Mouse (Mus musculus): Measurements from ENCODE around the gene Metap1d. TPM values are rescaled to one million over a fixed set of nuclear protein-coding genes. Genes with fewer than 3 reads are reported as not detected.
A peak's percentile ranks its signal among the peaks of the same experiment; 100 is the strongest.

Gene Metap1d
- polyA plus RNA-seq, 1 experiment from 2014 or later: 32.7 TPM

- WGBS: 66% methylated on average over 10 of the region's 10 CpGs
- no peak for ATAC-seq (ENCODE audit: low FRiP score)
These were observed 30.1 kb downstream of the Metap1d start for GRCm38 (mm10) chr2:71483046-71483716.

GRCm38 (mm10) chr2:71483717-71484066 lies 30.6 kb downstream of the Metap1d start:
- Histone ChIP-seq H3K9me3 (ENCODE audit: control insufficient read depth, low read length) (no peaks in the 10 kb centered on the region), H3K4me3 (replicated peaks; ENCODE audit: low read length) (no peak overlapping the region), H3K27me3 (ENCODE audit: control insufficient read depth, insufficient read depth, low read length) (no peaks in the 10 kb centered on the region), H3K4me2 (replicated peaks) (no peak overlapping the region), H3K36me3 (replicated peaks; ENCODE audit: control insufficient read depth, insufficient read depth) (no peaks in the 10 kb centered on the region), H3K9ac (no peak overlapping the region), H3K27ac (no peak overlapping the region), H3K4me1 (replicated peaks; ENCODE audit: control insufficient read depth, insufficient read depth, low read length) (no peaks in the 10 kb centered on the region)
- ATAC-seq (ENCODE audit: low FRiP score) (no peak), DNase-seq (ENCODE audit: low spot score) (no peak)
- WGBS: 39% methylated on average over 5 of the region's 5 CpGs

More at GRCm38 (mm10) chr2:71483046-71483716, 30.1 kb downstream of the Metap1d start:
- no peak overlapping the region for H3K4me2 ChIP-seq (replicated peaks)
- no peaks in the 10 kb centered on the region for H3K27me3 ChIP-seq (ENCODE audit: control insufficient read depth, insufficient read depth, low read length)
- H3K9me3 ChIP-seq (ENCODE audit: control insufficient read depth, low read length): no peaks in the 10 kb centered on the region
- DNase-seq (ENCODE audit: low spot score): no peak
- no peak overlapping the region for H3K27ac ChIP-seq
- H3K36me3 ChIP-seq (replicated peaks; ENCODE audit: control insufficient read depth, insufficient read depth): no peaks in the 10 kb centered on the region
- no peaks in the 10 kb centered on the region for H3K4me1 ChIP-seq (replicated peaks; ENCODE audit: control insufficient read depth, insufficient read depth, low read length)
- no peak overlapping the region for H3K4me3 ChIP-seq (replicated peaks; ENCODE audit: low read length)
- no peak overlapping the region for H3K9ac ChIP-seq

- H3K27me3 ChIP-seq (ENCODE audit: control insufficient read depth, insufficient read depth, low read length): no peaks in the 10 kb centered on the region
These were observed 38.2 kb downstream of the Metap1d start for GRCm38 (mm10) chr2:71491295-71491694.

GRCm38 (mm10) chr2:71493161-71493683 lies 40.1 kb downstream of the Metap1d start:
- no peak for ATAC-seq (ENCODE audit: low FRiP score)
- no peak for DNase-seq (ENCODE audit: low spot score)
- Histone ChIP-seq H3K9ac (no peak overlapping the region), H3K4me2 (replicated peaks) (no peak overlapping the region), H3K9me3 (ENCODE audit: control insufficient read depth, low read length) (no peaks in the 10 kb centered on the region), H3K27me3 (ENCODE audit: control insufficient read depth, insufficient read depth, low read length) (no peaks in the 10 kb centered on the region), H3K36me3 (replicated peaks; ENCODE audit: control insufficient read depth, insufficient read depth) (no peaks in the 10 kb centered on the region), H3K27ac (no peak overlapping the region), H3K4me1 (replicated peaks; ENCODE audit: control insufficient read depth, insufficient read depth, low read length) (peaks cover 7% of the 10 kb centered on the region; the same call in 1 of the 2 replicates), H3K4me3 (replicated peaks; ENCODE audit: low read length) (no peak overlapping the region)
- 57% methylated on average over 12 of the region's 12 CpGs for WGBS

More at GRCm38 (mm10) chr2:71491295-71491694, 38.2 kb downstream of the Metap1d start:
- Histone ChIP-seq H3K4me3 (replicated peaks; ENCODE audit: low read length) (no peak overlapping the region), H3K36me3 (replicated peaks; ENCODE audit: control insufficient read depth, insufficient read depth) (no peaks in the 10 kb centered on the region), H3K27ac (no peak overlapping the region), H3K4me1 (replicated peaks; ENCODE audit: control insufficient read depth, insufficient read depth, low read length) (peaks cover 7% of the 10 kb centered on the region; the same call in 1 of the 2 replicates), H3K4me2 (replicated peaks) (no peak overlapping the region), H3K9me3 (ENCODE audit: control insufficient read depth, low read length) (no peaks in the 10 kb centered on the region), H3K9ac (no peak overlapping the region)
- ATAC-seq (ENCODE audit: low FRiP score) (no peak), DNase-seq (ENCODE audit: low spot score) (no peak)

GRCm38 (mm10) chr2:71494503-71494902 lies 41.4 kb downstream of the Metap1d start:
- H3K27me3 ChIP-seq (ENCODE audit: control insufficient read depth, insufficient read depth, low read length): no peaks in the 10 kb centered on the region
- no peak for DNase-seq (ENCODE audit: low spot score)
- no peaks in the 10 kb centered on the region for H3K36me3 ChIP-seq (replicated peaks; ENCODE audit: control insufficient read depth, insufficient read depth)
- H3K4me1 ChIP-seq (replicated peaks; ENCODE audit: control insufficient read depth, insufficient read depth, low read length): peaks cover 11% of the 10 kb centered on the region; the same call in 1 of the 2 replicates
- H3K27ac ChIP-seq: no peak overlapping the region
- H3K9ac ChIP-seq: no peak overlapping the region
- 42% methylated on average over 10 of the region's 10 CpGs for WGBS
- ATAC-seq (ENCODE audit: low FRiP score): no peak
- no peaks in the 10 kb centered on the region for H3K9me3 ChIP-seq (ENCODE audit: control insufficient read depth, low read length)
- H3K4me2 ChIP-seq (replicated peaks): peak overlapping the region; percentile 16; the same call in 1 of the 2 replicates
- no peak overlapping the region for H3K4me3 ChIP-seq (replicated peaks; ENCODE audit: low read length)

GRCm38 (mm10) chr2:71494971-71495370 lies 41.9 kb downstream of the Metap1d start:
- H3K4me2 ChIP-seq (replicated peaks): peak overlapping the region; percentile 16; the same call in 1 of the 2 replicates
- peak; percentile 52 for DNase-seq (ENCODE audit: low spot score)

GRCm38 (mm10) chr2:71497175-71497574 lies 44.1 kb downstream of the Metap1d start:
- Histone ChIP-seq H3K9ac (no peak overlapping the region), H3K36me3 (replicated peaks; ENCODE audit: control insufficient read depth, insufficient read depth) (no peaks in the 10 kb centered on the region), H3K4me3 (replicated peaks; ENCODE audit: low read length) (no peak overlapping the region), H3K4me2 (replicated peaks) (no peak overlapping the region), H3K27ac (no peak overlapping the region), H3K27me3 (ENCODE audit: control insufficient read depth, insufficient read depth, low read length) (no peaks in the 10 kb centered on the region), H3K9me3 (ENCODE audit: control insufficient read depth, low read length) (no peaks in the 10 kb centered on the region), H3K4me1 (replicated peaks; ENCODE audit: control insufficient read depth, insufficient read depth, low read length) (peaks cover 13% of the 10 kb centered on the region; the same call in 1 of the 2 replicates)
- ATAC-seq (ENCODE audit: low FRiP score): no peak
- no peak for DNase-seq (ENCODE audit: low spot score)
- WGBS: 64% methylated on average over 5 of the region's 5 CpGs

More at GRCm38 (mm10) chr2:71494971-71495370, 41.9 kb downstream of the Metap1d start:
- no peak overlapping the region for H3K9ac ChIP-seq
- peaks cover 13% of the 10 kb centered on the region; the same call in 1 of the 2 replicates for H3K4me1 ChIP-seq (replicated peaks; ENCODE audit: control insufficient read depth, insufficient read depth, low read length)
- no peak overlapping the region for H3K4me3 ChIP-seq (replicated peaks; ENCODE audit: low read length)
- WGBS: 10% methylated on average over 4 of the region's 4 CpGs
- H3K36me3 ChIP-seq (replicated peaks; ENCODE audit: control insufficient read depth, insufficient read depth): no peaks in the 10 kb centered on the region
- H3K27me3 ChIP-seq (ENCODE audit: control insufficient read depth, insufficient read depth, low read length): no peaks in the 10 kb centered on the region
- no peak for ATAC-seq (ENCODE audit: low FRiP score)
- H3K9me3 ChIP-seq (ENCODE audit: control insufficient read depth, low read length): no peaks in the 10 kb centered on the region
- H3K27ac ChIP-seq: no peak overlapping the region

- no peak for DNase-seq (ENCODE audit: low spot score)
- Histone ChIP-seq H3K27ac (no peak overlapping the region), H3K4me3 (replicated peaks; ENCODE audit: low read length) (no peak overlapping the region), H3K27me3 (ENCODE audit: control insufficient read depth, insufficient read depth, low read length) (no peaks in the 10 kb centered on the region), H3K36me3 (replicated peaks; ENCODE audit: control insufficient read depth, insufficient read depth) (no peaks in the 10 kb centered on the region), H3K9me3 (ENCODE audit: control insufficient read depth, low read length) (no peaks in the 10 kb centered on the region), H3K4me2 (replicated peaks) (no peak overlapping the region), H3K9ac (no peak overlapping the region), H3K4me1 (replicated peaks; ENCODE audit: control insufficient read depth, insufficient read depth, low read length) (peaks cover 13% of the 10 kb centered on the region; the same call in 1 of the 2 replicates)
- WGBS: 68% methylated on average over 16 of the region's 16 CpGs
- ATAC-seq (ENCODE audit: low FRiP score): no peak
These were observed 46.5 kb downstream of the Metap1d start for GRCm38 (mm10) chr2:71499276-71500230.

DNA sequence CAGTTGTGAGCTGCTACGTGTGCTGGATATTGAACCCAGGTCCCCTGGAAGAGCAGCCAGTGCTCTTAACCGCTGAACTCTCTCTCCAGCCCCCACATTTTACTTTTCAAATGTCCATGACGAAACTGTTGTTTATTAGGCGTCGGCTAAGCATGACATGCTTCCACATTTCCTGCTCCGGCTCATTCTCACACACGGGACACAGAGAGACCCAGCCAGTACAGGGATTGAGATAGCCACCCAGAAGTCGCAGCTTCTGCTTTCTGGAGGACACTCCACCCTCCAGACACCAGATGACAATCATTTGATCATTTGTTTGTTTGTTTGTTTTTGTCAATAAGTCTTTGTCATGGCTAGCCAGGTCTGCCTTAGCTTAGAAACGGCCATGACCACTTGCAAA lies 51.8 kb downstream of the Metap1d start:
- ATAC-seq (ENCODE audit: low FRiP score) (no peak), DNase-seq (ENCODE audit: low spot score) (no peak)
- Histone ChIP-seq H3K4me3 (replicated peaks; ENCODE audit: low read length) (no peak overlapping the region), H3K4me2 (replicated peaks) (no peak overlapping the region), H3K4me1 (replicated peaks; ENCODE audit: control insufficient read depth, insufficient read depth, low read length) (no peaks in the 10 kb centered on the region), H3K36me3 (replicated peaks; ENCODE audit: control insufficient read depth, insufficient read depth) (no peaks in the 10 kb centered on the region), H3K9me3 (ENCODE audit: control insufficient read depth, low read length) (no peaks in the 10 kb centered on the region), H3K27ac (no peak overlapping the region), H3K9ac (no peak overlapping the region), H3K27me3 (ENCODE audit: control insufficient read depth, insufficient read depth, low read length) (no peaks in the 10 kb centered on the region)
- WGBS: 75% methylated on average over 9 of the region's 9 CpGs
